Mouse (Mus musculus) lung, postnatal 0 days (tissue): ENCODE results near the gene Jazf1. TPM values are rescaled to one million over a fixed set of nuclear protein-coding genes. Genes with fewer than 3 reads are reported as not detected.
A peak's percentile ranks its signal among the peaks of the same experiment; 100 is the strongest.

ENCODE experiments used
- ATAC-seq: fragments of 200-750 bp; cut with Nextera tagmentation; 2 replicates; pipeline ENCODE4 v1.8.0; 2017; ENCODE audit warnings: moderate library complexity
- DNase-seq: peaks from one replicate; pipeline ENCODE4 v3.0.0-alpha.2; 2016; ENCODE audit warnings: low spot score
- H3K27ac ChIP-seq: fragments of 300-500 bp; sonication (generic); 2 replicates; pipeline ENCODE4 v1.5.1; 2014; ENCODE audit warnings: antibody characterized with exemption, mild to moderate bottlenecking, low read length, mixed read lengths
- H3K27me3 ChIP-seq: fragments of 300-500 bp; sonication (generic); replicated peaks from 2 replicates; pipeline ENCODE4 v1.6.1; 2014; ENCODE audit warnings: low read length, mixed read lengths; ENCODE audit not compliant: insufficient read depth
- H3K36me3 ChIP-seq: fragments of 300-500 bp; sonication (generic); 2 replicates; pipeline ENCODE4 v1.6.1; 2014; ENCODE audit warnings: low read length, mixed read lengths; ENCODE audit not compliant: insufficient read depth
- H3K4me1 ChIP-seq: fragments of 300-500 bp; sonication (generic); 2 replicates; pipeline ENCODE4 v1.6.1; 2014; ENCODE audit warnings: antibody characterized with exemption, low read depth, low read length, mixed read lengths; ENCODE audit not compliant: insufficient read depth
- H3K4me2 ChIP-seq: fragments of 300-500 bp; sonication (generic); replicated peaks from 2 replicates; pipeline ENCODE4 v1.6.1; 2014; ENCODE audit warnings: low read depth, mild to moderate bottlenecking, low read length, moderate library complexity, mixed read lengths
- H3K4me3 ChIP-seq: fragments of 300-500 bp; sonication (generic); 2 replicates; pipeline ENCODE4 v1.5.1; 2014; ENCODE audit warnings: low read depth, low read length
- H3K9ac ChIP-seq: fragments of 300-500 bp; sonication (generic); replicated peaks from 2 replicates; pipeline ENCODE4 v1.6.1; 2014; ENCODE audit warnings: low read depth, mild to moderate bottlenecking
- H3K9me3 ChIP-seq: fragments of 300-500 bp; sonication (generic); 2 replicates; pipeline ENCODE4 v1.6.1; 2016; ENCODE audit warnings: low read length, mixed read lengths
- CTCF ChIP-seq: IDR thresholded peaks from 2 replicates; pipeline ENCODE4 v1.5.1; 2016; ENCODE audit warnings: antibody characterized with exemption, mild to moderate bottlenecking
- EP300 ChIP-seq: IDR thresholded peaks from 2 replicates; pipeline ENCODE4 v1.6.1; 2016; ENCODE audit warnings: antibody characterized with exemption, mild to moderate bottlenecking, control low read depth
- WGBS: fragments of 180-500 bp; shearing (Covaris S2); extraction: QIAGEN DNeasy Blood & Tissue Kit; methylation state at CpG from one replicate; pipeline ENCODE4 v1.1.7; 2014; 5-methylcytosine and 5-hydroxymethylcytosine counted together
- polyA plus RNA-seq: library from polyadenylated mRNA; unstranded; fragments of >200 nt; fragmentation: Nextera tagmentation; extraction: Ambion mirVana; gene quantifications from 2 replicates; pipeline ENCODE4 v1.2.1, GENCODE M21; 2015

Jazf1 gene
- polyA plus RNA-seq, 1 experiment from 2014 or later: 3.9 TPM

GRCm38 (mm10) chr6:52860713-52861112, 207.7 kb downstream of the Jazf1 start:
- DNase-seq (peak; percentile 42), ATAC-seq (peak; percentile 67)
- no peaks in the 10 kb centered on the region for H3K9me3 ChIP-seq
- H3K27me3 ChIP-seq: no peaks in the 10 kb centered on the region
- no peaks in the 10 kb centered on the region for H3K4me1 ChIP-seq
- WGBS: 26% methylated on average over 6 of the region's 6 CpGs
- H3K4me3 ChIP-seq: no peak overlapping the region
- peak overlapping the region; percentile 40; the same call in 1 of the 2 replicates for H3K27ac ChIP-seq
- H3K36me3 ChIP-seq: no peaks in the 10 kb centered on the region
- TF ChIP-seq EP300 (no peak), CTCF (no peak)
- no peak overlapping the region for H3K4me2 ChIP-seq
- H3K9ac ChIP-seq: no peak overlapping the region

GRCm38 (mm10) chr6:52858911-52859431, 209.5 kb downstream of the Jazf1 start:
- TF ChIP-seq EP300: no peak
- no peak for TF ChIP-seq CTCF

GRCm38 (mm10) chr6:52852404-52853107, 215.9 kb downstream of the Jazf1 start:
- H3K27me3 ChIP-seq: no peaks in the 10 kb centered on the region
- no peaks in the 10 kb centered on the region for H3K9me3 ChIP-seq
- H3K36me3 ChIP-seq: no peaks in the 10 kb centered on the region
- ATAC-seq: 0 out of 2 replicates have a peak, but pooled peaks have one; percentile 37
- no peak overlapping the region for H3K4me3 ChIP-seq
- peak; percentile 10 for DNase-seq
- H3K27ac ChIP-seq: no peak overlapping the region
- no peak overlapping the region for H3K9ac ChIP-seq
- TF ChIP-seq CTCF (no peak), EP300 (no peak)
- H3K4me1 ChIP-seq: 0 out of 2 replicates have a peak, but pooled peaks cover 2% of the 10 kb centered on the region
- H3K4me2 ChIP-seq: no peak overlapping the region
- WGBS: 42% methylated on average over 8 of the region's 8 CpGs

More at GRCm38 (mm10) chr6:52858911-52859431, 209.5 kb downstream of the Jazf1 start:
- no peak for DNase-seq
- H3K4me1 ChIP-seq: no peaks in the 10 kb centered on the region
- H3K4me3 ChIP-seq: no peak overlapping the region
- H3K27ac ChIP-seq: no peak overlapping the region
- no peak for ATAC-seq
- no peaks in the 10 kb centered on the region for H3K36me3 ChIP-seq
- H3K9ac ChIP-seq: no peak overlapping the region
- no peaks in the 10 kb centered on the region for H3K27me3 ChIP-seq
- no peak overlapping the region for H3K4me2 ChIP-seq
- no peaks in the 10 kb centered on the region for H3K9me3 ChIP-seq
- WGBS: 81% methylated on average over 3 of the region's 3 CpGs

- H3K36me3 ChIP-seq: no peaks in the 10 kb centered on the region
- TF ChIP-seq CTCF (peak; percentile 6; the same call in 1 of the 2 replicates), EP300 (no peak)
- no peaks in the 10 kb centered on the region for H3K9me3 ChIP-seq
- ATAC-seq (no peak), DNase-seq (no peak)
- H3K27ac ChIP-seq: no peak overlapping the region
- no peak overlapping the region for H3K4me2 ChIP-seq
- 0 out of 2 replicates have a peak, but pooled peaks cover 2% of the 10 kb centered on the region for H3K4me1 ChIP-seq
- H3K4me3 ChIP-seq: no peak overlapping the region
- no peak overlapping the region for H3K9ac ChIP-seq
- H3K27me3 ChIP-seq: no peaks in the 10 kb centered on the region
- WGBS: 51% methylated on average over 3 of the region's 3 CpGs
Measured at GRCm38 (mm10) chr6:52851975-52852374, 216.5 kb downstream of the Jazf1 start.

- Histone ChIP-seq H3K36me3 (no peaks in the 10 kb centered on the region), H3K4me2 (no peak overlapping the region), H3K27me3 (no peaks in the 10 kb centered on the region), H3K4me3 (no peak overlapping the region), H3K9me3 (no peaks in the 10 kb centered on the region), H3K4me1 (0 out of 2 replicates have a peak, but pooled peaks cover 2% of the 10 kb centered on the region), H3K9ac (no peak overlapping the region), H3K27ac (no peak overlapping the region)
- peak; percentile 38; the same call in 1 of the 2 replicates for ATAC-seq
- DNase-seq: peak; percentile 48
- TF ChIP-seq EP300: no peak
- WGBS: 42% methylated on average over 5 of the region's 5 CpGs
Measured at GRCm38 (mm10) chr6:52851019-52851418, 217.4 kb downstream of the Jazf1 start.

GRCm38 (mm10) chr6:52848199-52848598, 220.2 kb downstream of the Jazf1 start:
- no peak overlapping the region for H3K27ac ChIP-seq
- no peak overlapping the region for H3K4me2 ChIP-seq
- TF ChIP-seq EP300: no peak
- TF ChIP-seq CTCF: no peak
- 71% methylated on average over 6 of the region's 6 CpGs for WGBS
- no peak overlapping the region for H3K4me3 ChIP-seq
- no peak overlapping the region for H3K9ac ChIP-seq
- DNase-seq (no peak), ATAC-seq (no peak)
- no peaks in the 10 kb centered on the region for H3K27me3 ChIP-seq
- H3K36me3 ChIP-seq: no peaks in the 10 kb centered on the region
- no peaks in the 10 kb centered on the region for H3K9me3 ChIP-seq
- 0 out of 2 replicates have a peak, but pooled peaks cover 2% of the 10 kb centered on the region for H3K4me1 ChIP-seq
